Mouse (Mus musculus): ENCODE data around the gene Olfr97. TPM values are rescaled to one million over a fixed set of nuclear protein-coding genes. Genes with fewer than 3 reads are reported as not detected.

Gene Olfr97
- total RNA-seq, 2 experiments from 2014 or later, result not detected

DNA sequence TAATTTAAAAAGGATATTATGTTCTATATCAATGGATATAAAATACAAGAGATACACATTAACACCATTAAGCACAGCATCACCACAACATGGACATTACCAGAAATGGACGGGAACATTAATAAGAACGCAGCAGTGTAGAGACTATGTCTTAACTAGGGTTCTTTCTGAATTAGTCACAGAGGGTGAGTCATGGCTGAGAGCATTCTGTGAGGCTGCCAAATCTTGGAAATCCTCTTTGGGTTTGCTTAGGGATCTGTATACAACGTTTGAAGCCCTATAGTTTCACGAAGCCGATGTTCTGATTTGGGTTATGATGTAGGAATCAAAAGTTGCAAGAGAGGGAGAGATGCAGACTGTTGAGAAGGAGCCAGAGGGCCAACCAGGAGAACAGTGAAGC lies 42.3 kb downstream of the Olfr97 start:
- no peak for DNase-seq

DNA sequence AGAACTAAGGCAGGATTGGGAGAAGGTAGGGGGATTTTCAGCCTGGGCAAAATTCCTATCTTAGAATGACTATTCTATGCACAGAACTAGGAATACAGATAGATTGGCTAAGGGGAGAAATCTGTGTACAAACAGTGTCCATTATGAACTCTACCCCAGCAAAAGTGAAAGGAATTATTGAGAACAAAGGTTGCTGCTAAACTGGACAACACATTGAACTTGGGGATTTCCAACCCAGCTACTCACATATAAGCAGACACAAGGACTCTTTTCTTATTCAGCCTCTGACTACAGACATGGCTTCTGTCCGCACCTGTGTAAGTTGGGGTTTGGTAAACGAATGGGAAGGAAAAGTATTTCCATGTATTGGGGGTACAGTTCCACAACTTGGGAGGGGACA lies 43.5 kb downstream of the Olfr97 start, which contains the start of gene Ubd:
TSS of gene Ubd (plus strand) at position 237 of the 400 bp plus-strand sequence.
- DNase-seq, result no peak

DNA sequence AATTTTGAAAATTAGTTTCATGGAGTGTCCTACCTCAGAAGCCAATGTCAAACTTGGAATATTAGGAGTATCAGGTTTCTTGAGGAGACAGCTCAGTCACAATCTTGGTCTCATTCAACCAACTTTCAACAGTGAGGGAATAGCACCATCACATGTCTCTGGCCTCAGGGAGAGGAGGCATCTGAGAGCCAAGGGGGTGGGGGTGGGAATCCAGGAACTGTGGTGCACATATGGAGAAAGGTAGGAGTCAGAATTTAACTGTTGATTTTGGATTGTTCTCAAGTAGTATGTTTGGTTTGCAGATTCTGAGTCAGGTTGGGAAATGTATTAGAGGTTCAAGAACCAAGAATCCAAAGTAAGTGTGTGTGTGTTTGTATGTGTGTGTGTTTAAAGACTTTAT lies 44.1 kb downstream of the Olfr97 start:
- DNase-seq, result no peak

DNA sequence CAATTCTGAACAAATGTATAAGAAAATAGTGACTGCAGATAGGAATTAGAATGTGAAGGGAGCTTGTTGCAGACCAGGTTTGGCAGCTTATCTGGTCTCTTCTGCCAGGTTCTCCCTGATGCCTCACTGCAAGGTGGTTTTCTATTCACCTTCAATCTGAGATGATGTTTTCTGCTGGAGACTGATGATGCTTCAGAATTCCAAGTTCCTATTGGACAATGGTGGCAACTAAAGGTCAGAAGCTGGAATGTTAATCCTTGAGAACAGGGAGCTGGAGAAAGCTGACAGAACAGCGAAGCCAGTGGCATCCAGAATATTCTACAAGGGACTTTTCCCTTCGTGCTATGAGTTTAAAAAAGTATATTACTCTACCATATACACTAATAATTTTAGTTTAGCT lies 46.4 kb downstream of the Olfr97 start:
- DNase-seq, result peak; percentile 66

DNA sequence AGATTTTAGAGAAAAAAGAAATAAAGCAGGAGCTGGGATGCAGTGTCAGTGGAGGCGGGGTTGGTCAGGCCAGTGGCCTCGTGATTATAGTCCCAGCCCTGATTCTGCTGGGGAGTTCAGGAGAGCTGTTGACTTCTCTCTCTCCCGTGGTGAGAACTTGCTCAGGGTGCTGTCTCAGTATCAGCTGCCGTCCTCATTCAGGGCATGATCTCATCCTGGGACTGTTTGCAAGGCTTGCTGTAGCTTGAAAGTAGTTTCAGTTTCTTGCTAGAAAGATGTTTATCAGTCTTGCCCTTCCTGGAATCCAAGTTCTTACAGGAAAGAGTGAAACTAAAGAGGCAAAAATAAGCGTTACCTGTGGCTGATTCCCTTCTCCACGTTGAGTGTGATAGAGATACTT lies 51.7 kb downstream of the Olfr97 start:
- no peak for DNase-seq

Other genes starting within 250 kb of the Olfr97 start
- under 1 TPM; 0.29 to 0.43 TPM for gene H2-M5, start 247.8 kb downstream of the Olfr97 start, total RNA-seq (2021)
- gene Zfp57, start 236.2 kb downstream of the Olfr97 start, total RNA-seq (2021), result 10 to 100 TPM in 1 of 2 experiments, 1 to 10 TPM in 1; 9.7 to 14.5 TPM
- not detected for gene Mog, start 213.9 kb downstream of the Olfr97 start, total RNA-seq (2021)
- gene Gabbr1, start 191.4 kb downstream of the Olfr97 start, total RNA-seq (2021), result 10 to 100 TPM; 21.6 to 22.4 TPM
- not detected for gene Olfr90, start 148.8 kb downstream of the Olfr97 start, total RNA-seq (2021)
- gene Olfr91, start 139.1 kb downstream of the Olfr97 start, total RNA-seq (2021), result not detected
- not detected for gene Olfr92, start 117.2 kb downstream of the Olfr97 start, total RNA-seq (2021)
- gene Olfr93, start 75.8 kb downstream of the Olfr97 start, total RNA-seq (2021), result not detected
- gene Ubd, start 43.4 kb downstream of the Olfr97 start, total RNA-seq (2021), result not detected
- gene Olfr94, start 36.3 kb downstream of the Olfr97 start, total RNA-seq (2021), result not detected
- gene Olfr95, start 24.2 kb downstream of the Olfr97 start, total RNA-seq (2021), result not detected
- gene Olfr96, start 17.2 kb downstream of the Olfr97 start, total RNA-seq (2021), result not detected
- gene Olfr98, start 26.4 kb upstream of the Olfr97 start, total RNA-seq (2021), result not detected
- gene H2-M3, start 32.9 kb upstream of the Olfr97 start, total RNA-seq (2021), result 1 to 10 TPM; 1.5 to 2.0 TPM
- gene Olfr99, start 46.1 kb upstream of the Olfr97 start, total RNA-seq (2021), result not detected
- gene Olfr101, start 67.0 kb upstream of the Olfr97 start, total RNA-seq (2021), result not detected
- gene Olfr102, start 79.7 kb upstream of the Olfr97 start, total RNA-seq (2021), result not detected
- gene Olfr103, start 102.4 kb upstream of the Olfr97 start, total RNA-seq (2021), result not detected
- not detected for gene Olfr104-ps, start 122.3 kb upstream of the Olfr97 start, total RNA-seq (2021)
- not detected for gene Olfr105-ps, start 141.7 kb upstream of the Olfr97 start, total RNA-seq (2021)
- not detected for gene Olfr106-ps, start 153.1 kb upstream of the Olfr97 start, total RNA-seq (2021)
- not detected for gene Olfr107, start 161.9 kb upstream of the Olfr97 start, total RNA-seq (2021)
- gene Olfr108, start 208.2 kb upstream of the Olfr97 start, total RNA-seq (2021), result not detected
- not detected for gene Olfr109, start 221.6 kb upstream of the Olfr97 start, total RNA-seq (2021)
- gene H2-M2, start 246.2 kb upstream of the Olfr97 start, total RNA-seq (2021), result not detected

Measured in heart, postnatal 4 days (tissue).